Mouse (Mus musculus) v-Abl transformed pro-B cells (cell line): ENCODE data around the gene Sh3bgrl3.

Experiments used
- in situ Hi-C, 2 experiments: fragments of 400-800 bp; cut with MboI; formaldehyde crosslinking; loops; one replicate each; pipeline ENCODE4 v1.15.1; 2025; ENCODE audit not compliant: unreplicated experiment in 2 of 2

Sh3bgrl3 gene

GRCm38 (mm10) chr4:134115215-134116144, 13.1 kb downstream of the Sh3bgrl3 start:
- in situ Hi-C loops: no loop called here

- in situ Hi-C loops: no loop called here
These were observed 14.6 kb downstream of the Sh3bgrl3 start for GRCm38 (mm10) chr4:134114038-134114437.

GRCm38 (mm10) chr4:134113356-134113994, 15.1 kb downstream of the Sh3bgrl3 start:
- in situ Hi-C loops: no loop called here

GRCm38 (mm10) chr4:134112403-134112802, 16.2 kb downstream of the Sh3bgrl3 start:
- in situ Hi-C loops: no loop called here

- in situ Hi-C loops: no loop called here
These were observed 17.9 kb downstream of the Sh3bgrl3 start for GRCm38 (mm10) chr4:134110653-134111052.

- in situ Hi-C loops: no loop called here
These were observed 20.4 kb downstream of the Sh3bgrl3 start for GRCm38 (mm10) chr4:134108196-134108595.

GRCm38 (mm10) chr4:134107730-134108129, 20.9 kb downstream of the Sh3bgrl3 start:
- in situ Hi-C loops: no loop called here

- in situ Hi-C loops: no loop called here
These were observed 22.5 kb downstream of the Sh3bgrl3 start for GRCm38 (mm10) chr4:134106105-134106504.

- in situ Hi-C loops: no loop called here
These were observed 25.9 kb downstream of the Sh3bgrl3 start for GRCm38 (mm10) chr4:134102742-134103119.

- in situ Hi-C loops: no loop called here
These were observed 26.4 kb downstream of the Sh3bgrl3 start, which contains the start of gene Ubxn11 for GRCm38 (mm10) chr4:134101979-134102741. Ubxn11 (plus strand) TSS chr4:134102570.

GRCm38 (mm10) chr4:134100245-134100644, 28.3 kb downstream of the Sh3bgrl3 start:
- in situ Hi-C loops: no loop called here

- in situ Hi-C loops: loop anchor here in 1 of 2 experiments (10.0 kb wide), 1 partner anchor 86 kb away; the partner anchor contains the start of gene Cep85
These were observed 30.0 kb downstream of the Sh3bgrl3 start for GRCm38 (mm10) chr4:134098628-134099027.

- in situ Hi-C loops: loop anchor here in 1 of 2 experiments (10.0 kb wide), 1 partner anchor 88 kb away; the partner anchor contains the start of gene Cep85
These were observed 31.5 kb downstream of the Sh3bgrl3 start for GRCm38 (mm10) chr4:134097015-134097608.

- in situ Hi-C loops: loop anchor here in 1 of 2 experiments (10.0 kb wide), 1 partner anchor 89 kb away; the partner anchor contains the start of gene Cep85
These were observed 32.5 kb downstream of the Sh3bgrl3 start for GRCm38 (mm10) chr4:134096120-134096519.

- in situ Hi-C loops: loop anchor here (5.0 to 10.0 kb wide), 3 partner anchors 32 to 92 kb away; partner anchors contain the start of genes Cep85 (in 2 of the 2) and Sh3bgrl3 (in 2 of the 2)
These were observed 33.6 kb downstream of the Sh3bgrl3 start, which contains the start of gene Cd52 for GRCm38 (mm10) chr4:134094923-134095547. Cd52 (minus strand) TSS chr4:134095082.

GRCm38 (mm10) chr4:134094004-134094564, 34.5 kb downstream of the Sh3bgrl3 start:
- in situ Hi-C loops: loop anchor here (5.0 to 10.0 kb wide), 3 partner anchors 33 to 93 kb away; partner anchors contain the start of genes Cep85 (in 2 of the 2) and Sh3bgrl3 (in 2 of the 2)

GRCm38 (mm10) chr4:134092382-134093288, 36.0 kb downstream of the Sh3bgrl3 start:
- in situ Hi-C loops: loop anchor here (5.0 to 10.0 kb wide), 3 partner anchors 35 to 95 kb away; partner anchors contain the start of genes Cep85 (in 2 of the 2) and Sh3bgrl3 (in 2 of the 2)

GRCm38 (mm10) chr4:134091225-134091529, 37.4 kb downstream of the Sh3bgrl3 start:
- in situ Hi-C loops: loop anchor here (5.0 to 10.0 kb wide), 3 partner anchors 36 to 96 kb away; partner anchors contain the start of genes Cep85 (in 2 of the 2) and Sh3bgrl3 (in 2 of the 2)
